Mouse (Mus musculus) kidney, embryonic 16.5 days (tissue): Measurements from ENCODE around the gene Atrx. TPM values are rescaled to one million over a fixed set of nuclear protein-coding genes. Genes with fewer than 3 reads are reported as not detected.

Experiments used
- ATAC-seq: fragments of 200-750 bp; cut with Nextera tagmentation; 2 replicates; pipeline ENCODE4 v1.8.0; 2017; ENCODE audit warnings: moderate TSS enrichment; ENCODE audit not compliant: low FRiP score, low TSS enrichment
- H3K27ac ChIP-seq: fragments of 300-500 bp; sonication (generic); 2 replicates; pipeline ENCODE4 v1.5.1; 2014; ENCODE audit warnings: low read length
- H3K27me3 ChIP-seq: fragments of 300-500 bp; sonication (generic); 2 replicates; pipeline ENCODE4 v1.6.1; 2014; ENCODE audit warnings: low read length, control low read depth, mixed read lengths; ENCODE audit not compliant: insufficient read depth
- H3K36me3 ChIP-seq: fragments of 300-500 bp; sonication (generic); 2 replicates; pipeline ENCODE4 v1.6.1; 2014; ENCODE audit warnings: low read length, control low read depth, mixed read lengths; ENCODE audit not compliant: insufficient read depth
- H3K4me1 ChIP-seq: fragments of 300-500 bp; sonication (generic); 2 replicates; pipeline ENCODE4 v1.6.1; 2014; ENCODE audit warnings: low read length, control low read depth, mixed read lengths; ENCODE audit not compliant: insufficient read depth
- H3K4me2 ChIP-seq: fragments of 300-500 bp; sonication (generic); replicated peaks from 2 replicates; pipeline ENCODE4 v1.6.1; 2014; ENCODE audit warnings: low read depth, low read length
- H3K4me3 ChIP-seq: fragments of 300-500 bp; sonication (generic); 2 replicates; pipeline ENCODE4 v1.5.1; 2014; ENCODE audit warnings: mild to moderate bottlenecking, low read length
- H3K9ac ChIP-seq: fragments of 300-500 bp; sonication (generic); replicated peaks from 2 replicates; pipeline ENCODE4 v1.6.1; 2014; ENCODE audit warnings: low read length
- H3K9me3 ChIP-seq: fragments of 300-500 bp; sonication (generic); 2 replicates; pipeline ENCODE4 v1.6.1; 2016; ENCODE audit warnings: low read length, control low read depth
- WGBS: fragments of 180-500 bp; shearing (Covaris S2); extraction: QIAGEN DNeasy Blood & Tissue Kit; methylation state at CpG from one replicate; pipeline ENCODE4 v1.1.7; 2014; 5-methylcytosine and 5-hydroxymethylcytosine counted together
- polyA plus RNA-seq: library from polyadenylated mRNA; unstranded; fragments of >200 nt; fragmentation: Nextera tagmentation; extraction: Ambion mirVana; gene quantifications from 2 replicates; pipeline ENCODE4 v1.2.1, GENCODE M21; 2015

Gene Atrx
- polyA plus RNA-seq, 1 experiment from 2014 or later = 174 TPM

DNA sequence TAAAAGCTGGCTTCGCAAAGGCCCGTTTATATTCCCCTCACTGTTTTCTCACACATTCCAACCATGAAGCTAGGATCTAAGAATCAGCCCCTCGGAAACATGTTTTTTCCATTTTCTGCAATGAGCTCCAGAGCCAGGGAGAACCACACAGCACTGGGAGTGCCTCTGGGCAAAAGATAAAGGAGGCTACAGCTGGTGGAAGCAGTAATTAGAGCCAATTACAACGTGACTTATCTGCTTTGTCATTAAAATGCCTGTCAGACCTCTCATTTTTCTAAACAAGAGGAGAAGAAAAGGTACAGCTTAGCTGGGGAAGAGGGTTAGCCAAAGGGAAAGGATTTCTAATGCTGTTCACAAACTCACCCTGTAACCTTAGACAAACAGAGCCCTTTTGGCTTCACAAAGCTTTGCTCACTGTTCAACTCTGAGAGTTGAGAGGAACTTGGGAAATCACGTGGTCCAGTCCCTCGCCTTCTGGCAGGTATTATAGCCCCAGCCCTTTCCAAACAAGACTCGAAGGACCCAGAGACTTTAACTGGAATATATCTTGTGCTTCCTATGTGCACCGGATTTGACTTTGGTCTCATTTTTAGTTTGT, 134.3 kb downstream of the Atrx start:
- no peak overlapping the region for H3K4me2 ChIP-seq
- H3K27me3 ChIP-seq = peaks cover 9% of the 10 kb centered on the region; the same call in 1 of the 2 replicates
- peaks cover 3% of the 10 kb centered on the region; the same call in 1 of the 2 replicates for H3K36me3 ChIP-seq
- 68% methylated on average over 8 of the region's 8 CpGs for WGBS
- no peak overlapping the region for H3K27ac ChIP-seq
- ATAC-seq = no peak
- no peaks in the 10 kb centered on the region for H3K4me1 ChIP-seq
- H3K9ac ChIP-seq = no peak overlapping the region
- no peaks in the 10 kb centered on the region for H3K9me3 ChIP-seq
- no peak overlapping the region for H3K4me3 ChIP-seq

GRCm38 (mm10) chrX:105773281-105773680, 155.9 kb downstream of the Atrx start:
- H3K9me3 ChIP-seq = no peaks in the 10 kb centered on the region
- 85% methylated on average over 5 of the region's 5 CpGs for whole genome bisulfite sequencing
- no peak overlapping the region for H3K27ac ChIP-seq
- H3K4me1 ChIP-seq = no peaks in the 10 kb centered on the region
- no peak overlapping the region for H3K9ac ChIP-seq
- H3K4me2 ChIP-seq = no peak overlapping the region
- no peak for ATAC-seq
- no peak overlapping the region for H3K4me3 ChIP-seq
- peaks cover 29% of the 10 kb centered on the region for H3K27me3 ChIP-seq
- no peaks in the 10 kb centered on the region for H3K36me3 ChIP-seq

DNA sequence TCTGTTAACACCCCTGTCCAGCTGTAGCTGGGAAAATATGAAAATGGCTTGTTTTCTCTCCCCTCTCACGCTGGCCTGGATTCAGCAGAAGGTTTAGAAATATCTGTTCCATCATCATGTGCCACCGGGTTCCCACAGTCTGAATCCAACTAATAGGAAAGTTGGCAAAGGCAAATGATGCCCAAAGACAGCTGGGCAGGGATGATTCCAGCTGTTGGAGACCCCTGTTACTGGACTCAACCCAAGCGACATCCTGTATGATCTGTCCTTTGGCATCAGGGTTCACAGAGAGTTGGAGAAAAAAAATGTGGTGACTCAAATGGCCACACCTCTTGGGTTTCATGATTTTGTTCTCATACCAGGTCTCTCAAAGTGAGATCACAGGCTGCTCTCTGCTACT, 161.3 kb downstream of the Atrx start:
- no peaks in the 10 kb centered on the region for H3K36me3 ChIP-seq
- H3K27ac ChIP-seq = no peak overlapping the region
- H3K4me1 ChIP-seq = peaks cover 3% of the 10 kb centered on the region; the same call in 1 of the 2 replicates
- no peak overlapping the region for H3K4me3 ChIP-seq
- peaks cover 57% of the 10 kb centered on the region for H3K27me3 ChIP-seq
- no peak overlapping the region for H3K9ac ChIP-seq
- H3K4me2 ChIP-seq = no peak overlapping the region
- no peak for ATAC-seq
- H3K9me3 ChIP-seq = no peaks in the 10 kb centered on the region
- 79% methylated on average over 3 of the region's 3 CpGs for WGBS

DNA sequence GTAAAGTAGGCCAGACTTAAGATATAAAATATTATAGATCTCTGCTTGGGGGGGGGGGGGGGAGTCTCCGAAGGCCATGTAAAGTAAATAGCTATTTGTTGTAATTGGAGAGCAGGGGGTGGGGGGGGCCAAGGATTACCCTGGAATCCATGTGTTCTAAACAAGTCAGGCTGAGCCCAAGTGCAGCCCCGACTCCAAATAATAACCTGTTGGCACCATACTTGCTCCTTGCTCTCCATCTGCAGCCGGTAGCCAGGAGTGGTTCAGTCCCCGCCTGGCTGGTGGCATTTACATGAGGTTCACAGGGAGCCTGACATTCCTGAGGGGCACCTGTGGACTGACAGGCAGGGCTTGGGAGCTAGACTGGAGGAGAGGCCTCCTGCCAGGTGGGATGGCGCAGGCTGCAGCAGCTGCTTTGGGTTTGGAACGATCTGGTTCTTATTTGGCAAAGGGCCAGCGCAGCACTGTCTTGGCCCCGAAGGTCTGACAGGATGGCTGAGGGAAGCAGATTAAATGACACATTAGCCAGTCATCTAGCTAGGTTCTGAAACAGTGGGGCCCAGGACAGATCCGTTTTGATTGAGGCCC, 161.9 kb downstream of the Atrx start:
- Histone ChIP-seq H3K4me2 (no peak overlapping the region), H3K9me3 (no peaks in the 10 kb centered on the region), H3K4me3 (no peak overlapping the region), H3K27me3 (peaks cover 60% of the 10 kb centered on the region), H3K27ac (no peak overlapping the region), H3K36me3 (no peaks in the 10 kb centered on the region), H3K4me1 (peaks cover 3% of the 10 kb centered on the region; the same call in 1 of the 2 replicates), H3K9ac (no peak overlapping the region)
- no peak for ATAC-seq
- WGBS = 44% methylated on average over 9 of the region's 9 CpGs

DNA sequence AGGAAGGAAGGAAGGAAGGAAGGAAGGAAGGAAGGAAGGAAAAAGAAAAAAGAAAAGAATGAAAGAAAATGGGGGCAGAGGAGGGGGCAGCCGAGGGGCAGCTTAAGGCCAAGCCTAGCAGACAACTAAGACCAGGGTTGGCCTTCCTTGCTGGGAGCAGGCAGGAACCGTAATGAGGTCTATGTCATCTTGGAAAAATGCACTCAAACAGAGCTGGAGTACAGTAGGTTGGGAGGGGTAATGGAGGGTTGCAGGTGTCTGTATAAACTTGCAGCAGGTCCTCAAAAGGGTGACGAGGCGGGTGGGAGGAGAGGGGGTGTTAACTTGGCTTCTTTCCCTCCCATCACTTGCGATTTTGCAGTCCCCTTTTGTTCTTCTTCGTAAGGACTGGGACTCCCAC, 163.2 kb downstream of the Atrx start:
- H3K4me2 ChIP-seq = no peak overlapping the region
- no peak overlapping the region for H3K4me3 ChIP-seq
- H3K36me3 ChIP-seq = no peaks in the 10 kb centered on the region
- H3K27ac ChIP-seq = no peak overlapping the region
- ATAC-seq = no peak
- H3K9ac ChIP-seq = no peak overlapping the region
- H3K4me1 ChIP-seq = peaks cover 3% of the 10 kb centered on the region; the same call in 1 of the 2 replicates
- H3K9me3 ChIP-seq = no peaks in the 10 kb centered on the region
- WGBS = 53% methylated on average over 6 of the region's 6 CpGs
- peaks cover 62% of the 10 kb centered on the region for H3K27me3 ChIP-seq

DNA sequence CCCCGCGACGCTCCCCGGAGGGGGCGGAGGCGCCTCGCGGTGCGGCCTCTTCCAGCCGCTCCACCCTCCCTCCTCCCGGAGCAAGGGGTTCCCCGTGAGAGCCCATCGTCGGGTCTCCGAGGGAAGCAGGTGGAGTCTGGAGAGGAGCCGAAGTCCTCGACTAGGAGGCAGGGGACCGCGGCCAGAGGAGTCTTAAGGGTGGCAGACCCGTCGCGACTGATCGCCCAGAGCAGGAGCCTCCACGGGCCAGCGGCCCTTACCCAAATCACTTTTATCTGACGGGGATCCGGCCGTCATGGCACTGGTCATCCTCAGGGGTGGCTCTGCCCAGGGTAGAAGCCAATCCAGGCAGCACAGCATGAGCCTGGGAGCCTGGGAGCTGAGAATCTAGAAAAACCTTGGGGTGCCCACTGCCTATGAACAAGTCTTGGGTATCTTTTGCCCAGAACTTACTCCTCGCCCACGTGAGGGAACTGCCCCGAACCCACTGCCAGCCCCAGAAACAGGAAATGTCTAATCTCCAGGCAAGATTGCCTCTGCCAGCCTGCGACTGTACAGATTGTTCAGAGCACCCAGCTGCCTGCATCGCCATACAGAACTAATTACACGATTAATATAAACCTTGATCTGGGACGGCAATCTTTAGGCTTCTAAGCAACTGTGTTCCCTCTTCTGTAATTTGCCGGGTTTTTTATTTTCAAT, 164.0 kb downstream of the Atrx start:
- Histone ChIP-seq H3K27me3 (peaks cover 55% of the 10 kb centered on the region), H3K4me3 (peak overlapping the region; percentile 46), H3K4me1 (peaks cover 3% of the 10 kb centered on the region; the same call in 1 of the 2 replicates), H3K9me3 (no peaks in the 10 kb centered on the region), H3K9ac (no peak overlapping the region), H3K27ac (no peak overlapping the region), H3K36me3 (no peaks in the 10 kb centered on the region), H3K4me2 (peak overlapping the region; percentile 58)
- ATAC-seq = peak; percentile 64; the same call in 1 of the 2 replicates
- 21% methylated on average over 29 of the region's 36 CpGs for WGBS

GRCm38 (mm10) chrX:105764162-105765004, 164.8 kb downstream of the Atrx start, which contains the start of gene Fgf16:
TSS of gene Fgf16 (plus strand) at chrX:105764279.
- Histone ChIP-seq H3K9me3 (no peaks in the 10 kb centered on the region), H3K4me3 (peak within 1 kb of the TSS; percentile 46), H3K27me3 (peaks cover 52% of the 10 kb centered on the region), H3K4me2 (peak within 1 kb of the TSS; percentile 58), H3K9ac (peak within 1 kb of the TSS; percentile 31; the same call in 1 of the 2 replicates), H3K4me1 (peaks cover 3% of the 10 kb centered on the region; the same call in 1 of the 2 replicates), H3K36me3 (no peaks in the 10 kb centered on the region), H3K27ac (no peak within 1 kb of the TSS)
- 15% methylated on average over 60 of the region's 86 CpGs for WGBS
- ATAC-seq = peak; percentile 33; the same call in 1 of the 2 replicates

DNA sequence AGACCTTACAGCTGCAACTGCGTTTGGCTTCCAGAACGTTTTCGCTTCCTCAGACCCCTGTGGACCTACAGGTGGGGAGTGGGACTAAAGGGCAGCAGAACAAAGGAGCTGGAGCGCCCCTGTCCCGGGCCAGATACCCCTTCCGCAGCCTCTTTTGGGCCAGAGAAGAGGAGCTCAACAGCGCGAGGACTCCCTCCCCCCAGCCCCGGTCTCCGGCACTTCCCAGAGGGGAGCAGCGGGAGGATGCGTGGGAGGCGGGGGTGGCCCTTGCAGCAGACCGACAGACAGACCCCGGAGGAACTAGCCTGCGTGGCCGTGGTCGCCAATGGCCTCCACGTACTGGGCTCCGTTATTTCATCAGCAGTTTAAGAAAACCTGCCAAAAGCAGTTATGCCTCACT, 165.6 kb downstream of the Atrx start:
- no peak overlapping the region for H3K27ac ChIP-seq
- H3K9ac ChIP-seq = no peak overlapping the region
- H3K9me3 ChIP-seq = no peaks in the 10 kb centered on the region
- H3K27me3 ChIP-seq = peaks cover 52% of the 10 kb centered on the region
- peak overlapping the region; percentile 58 for H3K4me2 ChIP-seq
- H3K36me3 ChIP-seq = no peaks in the 10 kb centered on the region
- ATAC-seq = 0 out of 2 replicates have a peak, but pooled peaks have one; percentile 24
- H3K4me1 ChIP-seq = peaks cover 3% of the 10 kb centered on the region; the same call in 1 of the 2 replicates
- WGBS = 14% methylated on average over 20 of the region's 20 CpGs
- H3K4me3 ChIP-seq = peak overlapping the region; percentile 46

DNA sequence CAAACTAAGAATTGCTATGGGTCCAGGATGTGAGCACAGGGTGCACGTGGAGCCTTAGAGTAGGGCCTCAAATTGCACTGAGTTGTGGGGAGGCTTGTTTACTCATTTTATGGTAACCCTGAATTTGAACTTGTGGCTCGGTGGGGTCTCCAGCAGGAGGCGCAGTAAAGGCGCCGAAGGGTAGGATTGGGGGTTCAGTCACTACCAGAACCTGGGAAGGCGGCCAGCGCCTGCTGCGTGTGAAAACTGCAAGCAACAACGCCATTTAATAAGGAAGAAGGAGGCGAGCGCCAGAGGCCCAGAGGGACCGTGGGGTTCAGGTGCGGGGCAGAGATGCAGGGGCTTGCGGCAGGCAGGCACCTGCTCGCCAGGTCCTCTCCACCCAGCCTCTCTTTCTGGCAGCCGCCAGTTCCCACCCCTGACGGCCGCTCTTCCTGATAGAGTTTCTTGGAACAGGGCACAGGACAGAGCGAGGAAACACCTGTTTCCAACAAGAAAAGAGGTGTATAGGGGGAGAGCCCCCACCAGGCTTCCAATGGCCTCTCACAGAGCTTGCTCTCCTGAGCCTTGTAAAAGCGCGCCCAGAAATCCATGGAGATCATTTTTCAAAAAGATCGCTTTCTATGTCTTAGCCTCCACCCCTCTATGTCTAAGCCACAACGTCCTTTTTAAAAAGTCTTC, 166.2 kb downstream of the Atrx start:
- H3K4me3 ChIP-seq = peak overlapping the region; percentile 46
- no peaks in the 10 kb centered on the region for H3K9me3 ChIP-seq
- peak overlapping the region; percentile 58 for H3K4me2 ChIP-seq
- peaks cover 3% of the 10 kb centered on the region; the same call in 1 of the 2 replicates for H3K4me1 ChIP-seq
- no peak overlapping the region for H3K9ac ChIP-seq
- 0 out of 2 replicates have a peak, but pooled peaks have one; percentile 12 for ATAC-seq
- no peak overlapping the region for H3K27ac ChIP-seq
- no peaks in the 10 kb centered on the region for H3K36me3 ChIP-seq
- WGBS = 20% methylated on average over 23 of the region's 23 CpGs
- peaks cover 52% of the 10 kb centered on the region for H3K27me3 ChIP-seq
